Mouse (Mus musculus) adrenal gland, postnatal 4 days (tissue): ENCODE measurements around the gene Fgfr2. TPM values are rescaled to one million over a fixed set of nuclear protein-coding genes. Genes with fewer than 3 reads are reported as not detected.

Source experiments
- DNase-seq, 2 experiments: peaks; one replicate each; pipeline ENCODE4 v3.0.0; 2021 to 2022; ENCODE audit warnings: low spot score in 2 of 2, mixed read lengths in 2 of 2
- total RNA-seq, 2 experiments: library from RNA; stranded (reverse); gene quantifications; 2 replicates each; pipeline ENCODE4 v1.2.3; 2021

Gene Fgfr2
- total RNA-seq, 2 experiments from 2014 or later, result 205 to 210 TPM

DNA sequence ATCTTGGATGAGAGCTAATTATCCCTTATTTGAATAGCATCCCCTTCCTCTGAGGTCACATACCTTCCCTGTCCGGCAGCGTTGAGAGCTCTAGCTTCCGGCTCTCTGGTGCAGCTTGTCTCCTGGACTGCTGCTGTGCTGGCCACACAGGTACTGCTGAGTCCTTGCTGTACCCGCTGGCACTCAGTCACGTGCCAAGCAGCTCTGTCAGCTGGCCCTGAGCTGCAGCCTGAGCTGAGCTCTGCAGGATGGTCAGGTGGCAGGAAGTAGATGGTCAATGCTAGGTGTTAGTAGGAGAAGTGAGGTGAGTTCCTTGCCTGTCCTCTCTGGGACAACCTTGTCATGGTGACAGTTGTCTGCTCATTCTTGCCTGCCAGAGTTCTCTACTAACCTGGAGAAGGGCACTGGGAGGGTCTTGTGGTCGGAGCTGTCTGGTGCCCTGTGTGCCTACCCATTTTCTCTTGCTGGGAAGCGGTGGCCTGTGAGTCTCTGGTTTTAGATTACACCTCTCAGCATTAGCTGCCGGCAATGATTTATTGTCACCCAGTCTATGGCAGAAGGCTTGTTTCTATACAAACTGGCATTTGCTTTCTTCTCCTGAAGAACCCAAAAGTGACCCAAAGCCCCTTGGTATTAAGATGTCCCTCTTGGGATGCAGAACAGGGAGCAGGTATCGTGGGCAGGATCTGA lies 2402.4 kb downstream of the Fgfr2 start:
- DNase-seq, result no peak

DNA sequence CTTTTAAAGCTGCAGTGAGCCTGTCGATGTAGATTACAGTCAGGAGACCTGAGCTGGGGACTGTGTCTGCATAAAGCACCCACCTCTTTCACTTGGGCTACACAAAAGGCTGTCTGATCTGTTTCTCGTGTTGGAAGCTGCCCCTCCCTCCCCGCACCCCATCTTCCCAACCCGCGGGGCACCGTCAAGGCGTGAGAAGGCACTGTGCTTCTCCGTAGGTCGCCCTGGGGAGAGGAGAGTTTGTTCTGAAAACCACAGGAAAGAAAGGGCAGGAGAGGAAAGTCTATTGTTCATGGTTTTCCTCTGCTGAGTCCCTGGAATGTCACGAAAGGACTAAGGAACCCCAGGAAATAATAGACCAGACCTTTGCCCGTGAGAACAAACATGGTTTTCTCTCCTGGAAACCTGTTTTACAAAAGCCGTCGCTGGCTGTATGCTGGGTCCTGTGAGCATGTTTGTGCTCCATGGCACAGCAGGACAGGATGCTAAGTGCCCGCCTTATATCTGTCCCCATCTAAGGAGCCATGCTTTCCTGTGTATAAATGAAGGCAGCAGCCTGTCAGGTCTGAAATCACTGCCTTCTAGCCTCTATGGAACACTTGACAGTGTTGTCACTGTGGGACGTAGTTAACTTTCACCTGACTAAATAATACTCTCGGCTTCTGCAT lies 2403.1 kb downstream of the Fgfr2 start:
- DNase-seq, result no peak

DNA sequence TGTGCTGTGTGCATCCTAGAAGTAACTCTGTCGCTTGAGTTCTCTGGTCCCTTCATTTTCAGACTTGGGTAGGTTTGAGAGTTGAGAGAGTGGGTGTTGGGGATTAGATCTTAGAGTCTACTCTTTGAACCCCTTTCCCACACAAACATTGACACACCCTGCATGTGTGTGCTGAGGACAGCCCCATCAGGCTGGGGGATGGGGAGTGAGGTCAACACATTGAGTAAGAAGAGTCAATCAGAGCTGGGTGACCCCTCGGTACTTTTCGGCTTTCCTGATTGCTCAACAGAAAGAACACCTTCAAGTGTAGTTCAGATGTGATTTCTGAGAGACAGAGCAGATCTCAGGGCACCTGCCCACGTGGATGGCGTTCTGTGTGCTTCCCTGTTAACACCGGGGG lies 2406.2 kb downstream of the Fgfr2 start:
- no peak for DNase-seq

DNA sequence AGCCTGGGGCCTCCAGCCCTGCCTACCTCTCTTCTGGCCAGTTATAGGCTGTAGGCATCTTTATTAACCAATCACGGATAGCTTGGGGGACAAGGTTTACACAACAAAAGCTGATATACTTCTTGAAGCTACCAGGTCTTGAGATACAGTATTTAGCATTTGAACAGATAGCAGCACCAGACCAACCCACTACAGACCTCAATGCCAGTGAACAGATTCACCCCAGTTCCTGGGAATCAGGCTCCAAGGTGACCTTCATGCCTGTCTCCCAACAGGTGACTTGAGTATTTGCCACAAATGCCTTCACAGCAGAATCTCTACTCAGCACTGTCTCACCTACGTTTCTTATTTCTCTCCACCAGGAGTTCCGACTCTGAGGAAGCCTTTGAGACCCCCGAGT lies 2406.8 kb downstream of the Fgfr2 start:
- no peak for DNase-seq

DNA sequence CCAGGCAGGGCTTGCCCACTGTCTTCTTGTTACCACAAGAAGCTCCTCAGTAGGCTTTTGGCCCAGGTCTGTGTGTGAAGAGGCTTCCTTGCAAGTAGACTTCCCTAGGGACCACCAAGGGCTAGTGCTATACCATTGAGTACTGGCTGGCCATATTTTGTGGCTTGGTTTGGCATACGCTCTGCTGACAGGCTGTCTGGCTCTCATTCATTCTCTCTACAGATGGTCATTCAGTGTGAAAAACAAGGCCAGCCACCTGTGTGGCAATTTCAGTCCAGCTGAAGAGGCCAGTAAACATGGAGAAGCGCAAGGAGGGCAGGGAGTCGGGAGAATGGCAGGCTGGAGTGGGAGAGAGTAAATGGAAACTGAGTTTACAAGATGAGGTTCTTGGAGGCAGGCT lies 2407.7 kb downstream of the Fgfr2 start:
- no peak for DNase-seq

DNA sequence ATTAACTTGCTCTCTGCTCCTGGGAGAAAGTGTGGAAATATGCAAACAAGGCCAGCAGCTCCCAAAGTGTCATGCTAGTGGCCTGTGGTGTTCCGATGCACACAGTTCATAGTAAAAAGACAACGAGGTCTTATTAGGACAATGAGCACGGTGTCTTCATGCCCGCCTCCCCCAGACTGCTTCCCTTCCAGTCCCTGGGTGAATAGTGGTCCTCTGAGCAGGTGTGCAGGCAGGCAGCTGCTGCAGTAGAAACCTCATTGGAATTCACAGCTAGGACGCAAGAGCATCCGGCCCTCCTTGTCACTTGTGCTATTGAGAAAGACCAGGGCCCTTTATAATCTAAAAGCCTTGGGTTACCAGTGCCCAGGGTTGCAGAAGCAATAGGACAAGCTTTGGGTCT lies 2409.8 kb downstream of the Fgfr2 start:
- no peak for DNase-seq

DNA sequence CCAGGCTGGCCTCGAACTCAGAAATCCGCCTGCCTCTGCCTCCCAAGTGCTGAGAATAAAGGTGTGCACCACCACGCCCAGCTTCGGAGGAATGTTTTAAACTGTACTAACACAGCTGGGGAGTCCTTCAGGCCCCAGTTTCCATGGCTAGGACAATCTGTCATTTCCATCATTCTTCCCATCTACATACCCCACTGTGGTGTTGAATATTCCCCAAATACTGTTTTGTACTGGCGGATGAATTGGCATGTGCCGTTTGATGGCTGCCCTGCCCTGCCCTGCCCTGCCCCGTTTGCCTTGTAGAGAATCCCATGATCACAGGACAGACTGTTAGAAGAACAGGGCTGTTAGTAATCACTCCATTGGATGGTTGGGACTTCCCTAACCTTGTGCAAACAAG lies 2411.3 kb downstream of the Fgfr2 start:
- DNase-seq, result no peak

DNA sequence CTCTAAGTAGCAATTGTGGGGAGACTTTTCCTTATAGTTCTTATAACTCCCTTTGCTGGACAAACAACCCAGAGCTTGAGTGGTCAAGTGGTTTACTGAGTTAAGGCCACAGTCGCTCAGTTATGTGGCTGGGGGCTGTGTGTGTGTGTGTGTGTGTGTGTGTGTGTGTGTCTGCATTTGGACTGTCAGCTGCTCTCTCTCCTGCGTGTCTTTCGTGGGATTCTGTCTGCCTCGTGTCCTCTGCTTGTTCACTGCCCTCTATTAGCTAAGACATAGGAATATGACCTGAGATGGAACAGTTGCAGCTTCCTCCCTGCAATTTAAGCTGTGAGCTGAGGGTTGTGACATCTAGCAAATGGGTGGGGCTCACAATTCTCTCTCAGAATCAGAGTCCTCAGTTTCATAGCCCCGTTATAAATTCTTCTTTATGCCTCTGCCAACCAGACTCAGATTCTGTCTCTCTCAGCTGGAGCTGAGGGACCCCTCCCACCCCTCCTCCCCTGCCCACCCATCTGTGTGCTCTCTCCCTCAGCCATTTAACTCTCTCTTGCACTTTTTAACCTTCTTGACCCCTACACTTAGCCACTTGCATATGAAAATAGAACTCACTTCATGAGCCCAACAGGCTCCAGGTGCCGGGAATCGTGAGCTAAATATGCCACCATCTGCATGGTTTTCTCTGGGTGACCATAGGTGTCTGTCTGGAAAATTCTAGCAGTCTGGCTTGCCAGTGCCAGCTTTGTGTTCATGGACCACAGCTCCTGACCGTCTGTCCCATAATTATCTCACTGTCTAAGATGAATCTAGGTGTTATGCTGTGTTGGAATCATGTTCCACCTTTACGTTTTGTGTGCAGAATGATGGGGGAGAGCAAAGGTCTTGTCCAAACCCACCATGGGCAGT lies 2413.5 kb downstream of the Fgfr2 start:
- DNase-seq, result no peak

DNA sequence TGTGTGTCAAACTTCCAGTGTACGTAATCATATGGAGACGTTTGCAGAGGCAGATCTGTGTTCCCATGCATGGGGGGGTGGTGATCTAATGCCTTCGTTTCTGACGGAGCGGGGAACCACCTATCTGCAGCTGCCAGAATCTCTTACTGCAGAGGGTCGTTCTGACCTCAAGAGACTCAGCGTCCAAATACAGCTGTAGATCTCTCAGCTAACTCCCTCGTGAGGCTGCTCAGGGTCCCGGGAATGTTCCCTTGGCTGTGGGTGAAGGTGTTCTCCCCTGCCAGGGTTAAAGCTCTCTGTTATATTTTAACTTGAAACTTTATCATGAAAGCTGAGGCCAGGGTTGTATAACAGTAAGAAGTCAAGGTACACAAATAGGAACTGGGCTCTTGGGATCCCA lies 2414.2 kb downstream of the Fgfr2 start:
- no peak for DNase-seq

DNA sequence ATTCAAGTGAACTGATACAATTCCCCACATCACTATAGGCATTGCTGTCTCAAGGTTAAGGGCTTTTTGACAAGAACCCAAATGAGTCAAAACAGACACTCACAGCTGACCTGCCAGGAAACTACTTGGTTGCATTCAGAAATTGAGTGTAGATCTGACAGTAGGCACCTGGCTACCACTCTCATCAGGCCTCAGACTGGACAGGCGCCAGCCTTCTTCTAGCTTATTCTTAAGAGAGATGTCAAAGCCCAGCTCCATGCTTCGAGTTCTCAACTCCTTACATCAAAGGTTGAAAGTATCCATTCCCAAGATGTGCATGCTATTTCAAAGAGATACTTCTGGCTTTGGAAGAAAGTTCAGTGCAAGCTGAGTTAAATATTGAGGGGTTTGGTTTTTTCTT lies 2417.9 kb downstream of the Fgfr2 start:
- no peak for DNase-seq

DNA sequence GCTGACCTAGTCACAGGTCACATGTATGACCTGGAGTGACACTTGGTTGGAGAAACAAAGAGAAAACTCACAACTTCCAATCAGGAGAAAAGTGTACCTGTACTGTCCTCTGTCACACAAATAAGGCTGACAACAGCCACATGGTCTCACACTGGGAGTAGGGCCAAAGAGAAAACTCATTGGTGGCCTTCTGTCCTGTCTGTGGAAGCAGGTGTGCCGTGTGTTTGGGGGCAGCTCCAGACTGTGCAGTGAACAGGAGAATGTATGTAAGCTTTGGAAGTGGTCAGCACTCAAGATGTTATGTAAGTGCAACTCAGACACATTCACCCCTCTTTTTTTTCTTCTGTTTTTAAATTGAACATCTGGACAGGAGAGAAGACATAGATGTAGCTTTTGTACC lies 2421.8 kb downstream of the Fgfr2 start:
- DNase-seq, result no peak

DNA sequence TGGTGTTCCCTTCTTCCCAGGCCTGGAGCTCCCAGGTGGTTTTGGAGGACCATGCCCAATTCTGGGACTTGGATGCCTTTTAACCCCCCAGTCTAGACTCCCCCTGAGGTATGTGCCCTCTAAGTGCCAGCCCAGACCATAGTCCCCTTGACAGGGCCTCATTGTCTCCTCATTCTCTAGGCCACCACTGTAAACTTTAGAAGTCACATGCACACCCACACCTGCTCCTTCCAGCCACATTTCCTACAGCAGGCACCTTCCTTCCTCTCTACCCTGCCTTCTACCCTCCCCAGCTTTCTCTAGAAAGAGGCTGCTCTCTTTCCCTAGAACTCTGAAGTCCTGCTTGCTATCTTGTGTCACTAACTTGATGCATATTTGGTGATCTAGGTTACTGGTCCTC lies 2424.7 kb downstream of the Fgfr2 start:
- DNase-seq, result no peak

DNA sequence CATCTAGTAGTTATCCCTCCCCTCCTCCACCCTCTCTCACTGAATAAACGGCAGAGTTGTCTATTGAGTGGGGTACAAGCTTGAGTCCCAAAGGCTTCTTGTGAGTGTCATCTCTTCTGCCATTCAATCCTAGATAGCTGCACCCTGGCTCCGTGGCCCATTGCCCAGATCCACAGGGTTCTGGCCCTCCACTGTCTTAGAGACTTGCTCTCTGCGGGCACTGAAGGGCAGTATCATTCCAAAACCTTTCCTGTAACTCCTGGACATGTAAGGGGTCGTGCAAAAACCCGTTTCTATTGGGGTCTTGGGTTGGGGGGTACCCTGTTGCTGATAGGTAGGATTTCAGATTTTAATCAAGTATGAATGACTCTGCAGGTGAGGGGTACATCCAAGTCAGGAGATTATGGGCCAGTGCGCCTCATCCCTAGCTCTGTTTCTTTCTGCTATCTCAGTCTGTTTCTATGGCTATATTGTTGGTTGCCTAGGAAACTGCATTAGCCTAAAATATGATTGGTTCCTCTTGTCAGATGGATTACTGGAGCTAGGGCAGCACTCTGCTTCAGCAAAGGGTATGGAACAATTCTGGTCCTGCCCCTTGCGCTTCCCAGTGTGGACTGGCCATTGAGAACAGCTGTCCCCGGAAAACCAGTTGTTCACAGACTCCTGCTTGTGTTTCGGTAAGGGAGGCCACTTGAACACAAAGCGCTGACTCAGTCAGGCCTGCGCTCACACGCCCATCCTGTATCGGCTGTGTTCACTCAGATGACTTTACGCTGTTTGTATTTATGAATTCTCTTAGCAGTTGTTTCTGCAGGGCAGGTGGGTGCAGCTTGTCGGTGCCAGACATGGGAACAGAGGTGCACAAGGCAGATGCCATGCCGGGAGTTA lies 2426.6 kb downstream of the Fgfr2 start:
- no peak for DNase-seq

DNA sequence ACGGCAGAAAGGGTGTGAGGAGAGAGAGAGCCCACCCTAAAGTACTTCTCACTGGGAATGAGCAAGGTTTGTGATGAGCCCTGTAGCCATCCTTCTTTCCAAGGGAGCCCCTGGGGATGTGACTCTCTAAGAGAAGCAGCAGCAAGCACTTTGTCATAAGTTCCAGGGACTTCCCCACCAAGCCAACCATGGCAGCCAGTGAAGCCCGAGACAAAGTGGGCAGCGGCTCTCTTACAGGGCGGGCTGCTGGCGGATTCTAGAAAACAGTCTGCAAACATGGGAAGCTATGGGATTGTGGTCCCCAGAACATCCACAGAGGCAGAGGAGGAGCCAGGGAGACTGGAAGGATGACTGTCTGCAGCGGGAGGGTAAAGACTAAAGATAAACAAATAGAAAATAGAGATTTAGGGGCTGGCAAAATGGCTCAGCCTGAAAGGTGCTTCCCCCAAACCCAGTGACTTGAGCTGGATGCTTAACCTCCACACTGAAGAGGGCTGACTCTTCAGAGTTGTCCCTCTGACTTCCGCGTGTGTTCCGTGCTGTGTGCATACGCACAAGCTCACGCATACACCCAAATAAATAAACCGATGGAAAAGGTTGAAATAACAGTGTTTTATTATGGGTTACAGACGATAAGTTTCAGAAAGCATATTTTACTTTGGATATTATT lies 2427.3 kb downstream of the Fgfr2 start:
- DNase-seq, result no peak

DNA sequence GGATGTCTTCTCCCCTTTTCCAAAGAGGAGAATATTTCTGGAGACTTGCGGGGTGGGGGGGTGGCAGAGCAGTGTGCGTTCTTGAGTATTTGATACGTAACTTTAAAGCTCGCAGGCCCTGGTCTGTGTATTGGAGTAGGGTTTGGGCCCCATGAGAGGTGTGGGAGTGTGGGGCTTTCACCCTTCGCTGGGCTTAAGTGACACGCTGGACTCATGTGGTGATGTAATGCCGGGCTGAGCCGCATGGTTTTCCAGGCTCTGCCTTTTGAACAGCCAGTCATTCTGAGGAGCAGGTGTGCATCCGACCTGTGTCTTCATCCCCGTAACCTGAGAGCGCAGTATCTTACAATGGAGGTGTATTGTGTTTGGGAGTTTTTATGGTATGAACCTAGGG lies 2429.4 kb downstream of the Fgfr2 start:
- no peak for DNase-seq

DNA sequence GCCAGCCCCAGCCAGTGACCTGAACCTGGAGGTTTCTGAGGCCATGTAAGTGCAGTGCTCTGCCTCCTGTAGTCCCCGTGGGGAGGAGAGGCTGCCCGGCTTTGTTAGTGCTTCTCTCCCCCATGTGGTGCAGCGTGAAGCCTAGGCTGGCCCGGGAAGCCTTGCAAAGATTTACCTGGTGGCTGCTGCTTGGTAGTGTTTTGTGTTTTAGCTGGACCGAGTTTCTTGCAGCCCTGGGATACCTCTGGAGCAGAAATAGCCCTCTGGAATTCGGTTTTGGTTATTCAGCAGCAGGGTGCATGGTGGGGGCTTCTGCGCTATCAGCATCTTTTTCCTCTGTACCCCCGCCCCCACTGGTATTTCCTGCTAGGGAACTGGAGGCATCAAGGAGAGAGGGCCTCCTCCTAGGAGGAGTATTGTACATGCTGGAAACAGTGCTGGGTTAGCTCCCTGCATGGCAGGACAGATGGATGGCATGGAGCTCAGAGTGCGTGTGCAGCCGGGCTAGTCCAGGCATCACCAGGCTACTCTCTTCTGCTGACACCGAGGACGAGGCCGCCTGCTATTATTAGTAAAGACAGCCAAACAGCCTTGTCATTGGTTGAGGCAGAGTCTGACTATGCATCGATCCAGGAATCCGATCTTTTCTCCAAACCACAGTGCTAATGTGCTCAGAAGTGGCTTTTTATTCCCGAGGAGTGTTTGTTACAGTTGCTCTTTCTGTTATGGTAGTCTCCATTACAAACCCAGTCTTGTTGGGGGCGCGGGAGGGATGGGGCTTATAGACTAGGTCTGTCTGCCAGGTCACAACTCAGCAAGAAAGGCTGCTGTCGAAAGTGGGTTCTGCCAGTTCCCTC lies 2430.0 kb downstream of the Fgfr2 start:
- DNase-seq, result no peak

DNA sequence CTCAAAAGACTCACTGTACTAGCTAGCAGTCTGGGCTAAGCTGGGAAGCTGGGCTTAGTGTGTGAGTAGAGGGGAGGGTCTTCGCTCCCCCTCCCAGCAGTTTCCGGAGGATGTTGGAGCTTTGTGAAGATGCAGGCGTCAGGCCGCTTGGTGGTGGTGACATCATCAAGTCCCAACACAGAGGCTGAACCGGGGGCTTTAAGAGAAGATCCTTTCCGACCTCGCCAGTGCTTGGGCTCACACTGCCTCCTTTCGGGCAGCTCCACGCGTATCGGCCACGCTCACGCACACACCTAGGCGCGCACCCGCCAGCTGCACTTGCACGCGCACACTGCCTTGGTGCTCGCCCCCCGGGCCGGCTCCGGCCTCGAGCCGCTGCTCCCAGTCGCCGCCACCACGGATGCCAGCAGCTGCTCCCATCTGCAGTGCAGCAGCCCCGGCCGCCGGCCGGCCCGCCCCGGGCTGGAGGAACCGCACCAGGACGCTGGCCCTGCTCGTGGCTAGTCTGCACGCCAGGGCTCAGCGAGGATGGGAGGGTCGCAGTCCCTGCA lies 2430.7 kb downstream of the Fgfr2 start:
- DNase-seq, result peak; percentile 31 to 37

DNA sequence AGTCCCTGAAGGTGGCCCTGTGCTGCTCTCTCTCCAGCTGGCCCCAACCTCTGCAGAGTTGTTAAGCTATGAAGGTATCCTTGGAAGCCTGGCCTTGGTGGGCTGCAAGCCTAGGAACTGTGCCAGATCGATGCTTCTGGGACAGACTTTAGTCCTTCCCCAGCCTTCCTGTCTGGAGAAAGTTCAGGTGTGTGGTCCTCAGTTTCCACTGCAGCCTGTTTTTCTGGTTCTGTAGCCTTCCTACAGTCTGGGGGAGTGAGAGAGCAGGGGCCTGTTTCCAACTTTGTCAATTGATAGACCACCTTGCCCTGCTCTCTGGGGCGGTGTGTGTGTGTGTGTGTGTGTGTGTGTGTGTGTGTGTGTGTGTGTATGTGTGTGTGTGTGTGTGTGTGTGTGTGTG lies 2431.2 kb downstream of the Fgfr2 start:
- no peak for DNase-seq

DNA sequence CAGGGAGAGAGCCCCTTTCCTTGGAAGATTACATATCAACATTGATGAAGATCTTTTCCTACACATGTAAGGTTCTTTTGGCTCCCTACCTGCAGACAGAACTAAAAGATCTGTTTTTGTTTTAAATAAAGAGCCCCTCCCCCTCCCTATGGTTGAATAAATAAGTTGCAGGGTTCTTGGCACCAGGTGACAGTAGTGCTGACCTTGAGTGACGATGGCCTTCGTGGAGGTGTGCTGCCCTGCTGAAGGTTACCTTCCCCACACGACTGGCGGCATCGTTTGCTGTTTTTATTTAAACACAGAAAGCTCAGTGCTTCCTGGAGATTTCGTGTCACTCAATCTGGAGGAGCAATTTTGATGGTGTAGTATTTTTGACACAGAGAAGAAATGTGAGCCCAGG lies 2432.3 kb downstream of the Fgfr2 start:
- no peak for DNase-seq
